Mouse (Mus musculus): ENCODE results near the gene Ugt1a9. TPM values are rescaled to one million over a fixed set of nuclear protein-coding genes. Genes with fewer than 3 reads are reported as not detected.
"Not testable (repeated sequence)": the region's sequence is repeated elsewhere in the genome, so short reads cannot be mapped to it uniquely, and the experiment has no call there.

Gene Ugt1a9
- total RNA-seq, 4 experiments from 2014 or later = 0.17 TPM; not detected in 3

GRCm38 (mm10) chr1:88109027-88109557, 38.5 kb downstream of the Ugt1a9 start:
- DNase-seq = not testable (repeated sequence)

- DNase-seq = not testable (repeated sequence)
These were observed 39.0 kb downstream of the Ugt1a9 start for GRCm38 (mm10) chr1:88109604-88110003.

GRCm38 (mm10) chr1:88112769-88113168, 42.2 kb downstream of the Ugt1a9 start:
- not testable (repeated sequence) for DNase-seq

GRCm38 (mm10) chr1:88120550-88120949, 50.0 kb downstream of the Ugt1a9 start:
- DNase-seq = not testable (repeated sequence)

GRCm38 (mm10) chr1:88121521-88121920, 50.9 kb downstream of the Ugt1a9 start:
- DNase-seq = not testable (repeated sequence)

- DNase-seq = not testable (repeated sequence)
These were observed 55.3 kb downstream of the Ugt1a9 start for GRCm38 (mm10) chr1:88125827-88126360.

- peak; percentile 31 for DNase-seq
These were observed 58.5 kb downstream of the Ugt1a9 start for GRCm38 (mm10) chr1:88129091-88129490.

GRCm38 (mm10) chr1:88130223-88130622, 59.6 kb downstream of the Ugt1a9 start:
- not testable (repeated sequence) for DNase-seq

- DNase-seq = no peak
These were observed 63.4 kb downstream of the Ugt1a9 start for GRCm38 (mm10) chr1:88133908-88134456.

GRCm38 (mm10) chr1:88134457-88135011, 63.9 kb downstream of the Ugt1a9 start, which contains the start of gene Ugt1a6a:
Gene Ugt1a6a (plus strand): TSS chr1:88134809.
- DNase-seq = peak; percentile 29

GRCm38 (mm10) chr1:88135229-88135904, 64.8 kb downstream of the Ugt1a9 start:
- DNase-seq = not testable (repeated sequence)

GRCm38 (mm10) chr1:88136646-88137045, 66.0 kb downstream of the Ugt1a9 start:
- DNase-seq = no peak

- no peak for DNase-seq
These were observed 66.7 kb downstream of the Ugt1a9 start for GRCm38 (mm10) chr1:88137264-88137663.

- no peak for DNase-seq
These were observed 67.5 kb downstream of the Ugt1a9 start for GRCm38 (mm10) chr1:88138145-88138544.

GRCm38 (mm10) chr1:88140492-88140891, 69.9 kb downstream of the Ugt1a9 start:
- DNase-seq = not testable (repeated sequence)

GRCm38 (mm10) chr1:88143966-88144675, 73.5 kb downstream of the Ugt1a9 start:
- DNase-seq = not testable (repeated sequence)

- not testable (repeated sequence) for DNase-seq
These were observed 74.7 kb downstream of the Ugt1a9 start for GRCm38 (mm10) chr1:88145278-88145677.

- DNase-seq = not testable (repeated sequence)
These were observed 79.5 kb downstream of the Ugt1a9 start for GRCm38 (mm10) chr1:88150133-88150532.

GRCm38 (mm10) chr1:88158430-88158829, 87.8 kb downstream of the Ugt1a9 start:
- DNase-seq = no peak

- no peak for DNase-seq
These were observed 95.1 kb downstream of the Ugt1a9 start, which contains the start of gene Ugt1a5 for GRCm38 (mm10) chr1:88165711-88166110. Gene Ugt1a5 (plus strand): TSS chr1:88166012.

GRCm38 (mm10) chr1:88172190-88172589, 101.6 kb downstream of the Ugt1a9 start:
- DNase-seq = not testable (repeated sequence)

- no peak for DNase-seq
These were observed 109.1 kb downstream of the Ugt1a9 start for GRCm38 (mm10) chr1:88179657-88180056.
